In genomic region chr1:28970941-28971340, GRCm38 (mm10) we compare ENCODE assay signal across 16 mouse cellular contexts.
DNase-seq lines count a peak whose midpoint lies in the region; ATAC-seq lines count a peak whose summit lies in the region.
"Had no signal": no experiment of that assay in that cellular context is flagged by ENCODE, and none has a peak within 500 bp of the region (broad histone marks: within the 10 kb centered on the region; RNA-seq: fewer than 3 reads in every experiment).

No protein-coding gene starts in this region.

- intact Hi-C loops in left cerebral cortex, postnatal 4 days (cut with DNase I): no loop called here

- peak; percentile 100 for ATAC-seq in frontal cortex, adult (ENCODE audit: low TSS enrichment)
- ATAC-seq: activated CD4-positive, CD25-positive, alpha-beta regulatory T cell, adult 4 months; Patski had no signal

- DNase-seq in frontal cortex, postnatal 25 days (ENCODE audit: low spot score in 2 of 2): no peak
- DNase-seq in left cerebral cortex, adult 18-20 months (ENCODE audit: low spot score in 2 of 2): peak; percentile 9
- DNase-seq in left cerebral cortex, postnatal 4 days: no peak
- peak; percentile 23 to 46 for DNase-seq in right cerebral cortex, postnatal 10 days (ENCODE audit: low spot score in 2 of 2)
- no peak for DNase-seq in right cerebral cortex, postnatal 14 days
- peak; percentile 84 for DNase-seq in telencephalon, adult 2 months (ENCODE audit: low read depth, low spot score)
- DNase-seq in spleen, adult 12 weeks (ENCODE audit: low spot score): no peak
- DNase-seq: adrenal gland, postnatal 14 days; cerebellum, adult 18-20 months; cerebellum, postnatal 10 days; embryo, embryonic 11 days; gastrocnemius, adult 2 months; gastrocnemius, postnatal 25 days had no signal

Comparison
In these comparisons a context has a peak if more than half of its experiments do, and no peak if none do; other contexts are left out.
1. DNase-seq: peak in left cerebral cortex, adult 18-20 months (2 of 2), right cerebral cortex, postnatal 10 days (2 of 2) and telencephalon, adult 2 months (single experiment); none in frontal cortex, postnatal 25 days (0 of 2), left cerebral cortex, postnatal 4 days (single experiment), right cerebral cortex, postnatal 14 days (single experiment) and spleen, adult 12 weeks (single experiment).